Mouse (Mus musculus): ENCODE data around the gene Tcfl5. TPM values are rescaled to one million over a fixed set of nuclear protein-coding genes. Genes with fewer than 3 reads are reported as not detected.

Gene Tcfl5
- polyA plus RNA-seq, 1 experiment from 2014 or later: 0.26 TPM

DNA sequence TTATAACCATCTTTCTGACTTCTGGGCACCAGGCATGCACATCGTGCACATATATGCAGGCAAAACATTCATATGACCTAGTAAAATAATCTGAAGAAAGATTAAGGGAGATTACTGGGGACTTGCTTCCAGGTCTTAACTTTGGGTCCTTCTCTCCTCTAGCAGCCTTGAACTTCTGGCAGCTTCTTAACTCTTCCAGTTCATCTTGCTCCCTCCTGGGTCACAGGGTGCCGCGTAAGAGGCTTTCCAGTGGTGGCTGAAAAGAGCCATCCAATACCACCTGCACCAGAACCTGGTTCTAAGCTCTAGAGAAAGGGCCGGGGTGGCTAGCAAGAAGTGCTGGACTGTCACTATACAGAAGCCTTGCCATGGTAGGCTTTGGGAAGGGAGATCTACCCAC is 45.0 kb downstream of the Tcfl5 start, which contains the start of gene Col9a3:
Col9a3 (plus strand) TSS at position 301 of the 400 bp plus-strand sequence.
- H3K9ac ChIP-seq: peak within 1 kb of the TSS; percentile 51
- 43% methylated on average over 4 of the region's 4 CpGs for WGBS
- peaks cover 34% of the 10 kb centered on the region for H3K36me3 ChIP-seq
- peaks cover 22% of the 10 kb centered on the region for H3K4me1 ChIP-seq
- ATAC-seq (ENCODE audit: insufficient number of reproducible peaks, insufficient read depth, low FRiP score, low TSS enrichment): no peak
- peaks cover 38% of the 10 kb centered on the region for H3K27me3 ChIP-seq
- H3K27ac ChIP-seq: peak within 1 kb of the TSS; percentile 55
- no peaks in the 10 kb centered on the region for H3K9me3 ChIP-seq
- H3K4me3 ChIP-seq: peak within 1 kb of the TSS; percentile 37
- peak within 1 kb of the TSS; percentile 63 for H3K4me2 ChIP-seq (replicated peaks)

DNA sequence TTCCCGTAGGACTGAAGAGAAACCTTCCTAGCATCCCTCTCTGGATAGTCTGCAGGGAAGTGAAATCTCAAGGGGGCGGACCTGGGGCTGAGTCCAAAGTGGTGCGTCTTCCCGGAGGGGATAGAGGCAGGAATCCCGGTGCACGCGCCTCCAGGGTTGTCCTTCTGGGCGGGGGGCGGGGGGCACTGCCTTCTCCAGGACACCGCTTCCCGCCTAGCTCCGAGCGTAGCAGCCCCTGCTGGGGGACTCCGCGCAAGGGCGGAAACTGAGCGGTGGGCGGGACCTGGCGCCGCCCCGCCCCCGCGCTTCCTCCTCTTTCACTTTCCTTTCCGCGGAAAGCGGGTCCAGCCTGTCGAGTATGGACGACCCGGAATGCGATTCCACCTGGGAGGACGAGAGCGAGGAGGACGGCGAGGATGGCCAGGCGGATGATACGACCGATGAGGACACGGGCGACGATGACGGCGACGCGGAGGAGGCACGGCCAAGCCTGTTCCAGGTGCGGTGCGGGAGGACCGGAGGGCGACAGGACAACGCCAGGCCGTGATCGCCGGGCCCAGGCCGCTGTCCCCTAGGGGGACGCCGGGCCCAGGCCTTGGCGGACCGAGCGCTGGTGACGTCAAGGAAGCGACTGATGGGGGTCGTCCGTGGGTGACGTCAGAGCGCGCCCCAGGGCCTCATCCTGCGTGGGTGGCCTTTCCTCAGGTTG is 53.2 kb downstream of the Tcfl5 start, which contains the start of gene Ogfr:
Ogfr (plus strand) TSS at position 123 of the 709 bp plus-strand sequence.
- H3K9ac ChIP-seq: peak within 1 kb of the TSS; percentile 90
- peaks cover 64% of the 10 kb centered on the region for H3K36me3 ChIP-seq
- H3K9me3 ChIP-seq: 0 out of 2 replicates have a peak, but pooled peaks cover 4% of the 10 kb centered on the region
- H3K27me3 ChIP-seq: no peaks in the 10 kb centered on the region
- WGBS: under 1% methylated on average over 63 of the region's 67 CpGs
- H3K4me2 ChIP-seq (replicated peaks): peak within 1 kb of the TSS; percentile 71
- H3K27ac ChIP-seq: peak within 1 kb of the TSS; percentile 91
- H3K4me1 ChIP-seq: peaks cover 8% of the 10 kb centered on the region
- H3K4me3 ChIP-seq: peak within 1 kb of the TSS; percentile 90
- ATAC-seq (ENCODE audit: insufficient number of reproducible peaks, insufficient read depth, low FRiP score, low TSS enrichment): peak; percentile 84

- 48% methylated on average over 6 of the region's 6 CpGs for WGBS
- ATAC-seq (ENCODE audit: insufficient number of reproducible peaks, insufficient read depth, low FRiP score, low TSS enrichment): no peak
- H3K36me3 ChIP-seq: peaks cover 59% of the 10 kb centered on the region
Measured at GRCm38 (mm10) chr2:180588736-180589122, 53.8 kb downstream of the Tcfl5 start.

DNA sequence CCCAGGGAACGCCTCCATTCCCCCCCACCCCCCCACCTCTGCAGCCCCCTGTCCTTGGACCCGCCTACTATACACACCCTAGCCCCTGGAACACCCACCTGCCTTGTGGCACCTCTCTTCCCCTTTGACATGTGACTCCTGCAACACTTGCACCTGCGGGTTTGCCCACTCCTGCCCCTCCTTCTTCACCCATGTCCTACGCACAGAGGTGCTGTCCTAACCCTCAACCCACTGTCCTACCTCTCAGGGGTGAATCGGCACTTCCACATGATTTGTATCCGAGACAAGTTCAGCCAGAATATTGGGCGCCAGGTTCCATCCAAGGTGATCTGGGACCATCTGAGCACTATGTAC is 59.4 kb downstream of the Tcfl5 start:
- WGBS: 33% methylated on average over 6 of the region's 7 CpGs
- H3K27ac ChIP-seq: 0 out of 2 replicates have a peak overlapping the region, but pooled peaks have one; percentile 54

More at GRCm38 (mm10) chr2:180588736-180589122, 53.8 kb downstream of the Tcfl5 start:
- Histone ChIP-seq H3K9me3 (0 out of 2 replicates have a peak, but pooled peaks cover 4% of the 10 kb centered on the region), H3K9ac (peak overlapping the region; percentile 90), H3K27me3 (no peaks in the 10 kb centered on the region), H3K4me3 (peak overlapping the region; percentile 90), H3K4me2 (replicated peaks) (peak overlapping the region; percentile 71), H3K4me1 (peaks cover 12% of the 10 kb centered on the region), H3K27ac (peak overlapping the region; percentile 91)

GRCm38 (mm10) chr2:180582481-180583153 is 59.9 kb downstream of the Tcfl5 start:
- Histone ChIP-seq H3K9ac (peak overlapping the region; percentile 95), H3K36me3 (peaks cover 26% of the 10 kb centered on the region), H3K4me1 (peaks cover 12% of the 10 kb centered on the region), H3K27ac (peak overlapping the region; percentile 54; the same call in 1 of the 2 replicates), H3K4me3 (peak overlapping the region; percentile 91), H3K4me2 (replicated peaks) (peak overlapping the region; percentile 94), H3K27me3 (no peaks in the 10 kb centered on the region), H3K9me3 (no peaks in the 10 kb centered on the region)
- WGBS: under 1% methylated on average over 57 of the region's 57 CpGs
- ATAC-seq (ENCODE audit: insufficient number of reproducible peaks, insufficient read depth, low FRiP score, low TSS enrichment): peak; percentile 61

More for the DNA sequence above, 59.4 kb downstream of the Tcfl5 start:
- H3K4me3 ChIP-seq: peak overlapping the region; percentile 91
- 0 out of 2 replicates have a peak, but pooled peaks have one; percentile 14 for ATAC-seq (ENCODE audit: insufficient number of reproducible peaks, insufficient read depth, low FRiP score, low TSS enrichment)
- H3K9me3 ChIP-seq: no peaks in the 10 kb centered on the region
- peaks cover 26% of the 10 kb centered on the region for H3K36me3 ChIP-seq
- H3K4me2 ChIP-seq (replicated peaks): peak overlapping the region; percentile 94
- H3K27me3 ChIP-seq: no peaks in the 10 kb centered on the region
- H3K4me1 ChIP-seq: peaks cover 12% of the 10 kb centered on the region
- peak overlapping the region; percentile 95 for H3K9ac ChIP-seq

DNA sequence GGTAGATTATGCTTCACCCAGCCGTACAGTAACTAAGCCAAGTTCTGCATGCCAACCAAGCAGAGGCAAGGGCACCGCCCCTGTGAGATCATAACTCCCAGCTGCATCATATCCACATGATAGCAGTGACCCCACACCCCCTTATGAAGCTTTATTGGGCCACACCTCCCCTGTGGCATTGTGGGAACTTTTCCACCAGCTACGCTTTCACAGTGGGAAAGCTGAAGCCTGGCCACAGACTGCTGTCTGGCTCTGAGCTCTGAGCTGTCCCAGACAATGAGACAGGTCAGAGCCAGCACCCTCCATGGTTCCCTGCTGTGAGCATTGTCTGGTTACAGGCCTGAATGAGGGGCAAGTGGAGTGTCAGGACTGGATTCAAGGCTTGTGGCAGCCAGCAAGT is 61.5 kb downstream of the Tcfl5 start, which contains the start of gene Mrgbp:
Mrgbp (plus strand) TSS at position 303 of the 400 bp plus-strand sequence.
- ATAC-seq (ENCODE audit: insufficient number of reproducible peaks, insufficient read depth, low FRiP score, low TSS enrichment): no peak
- H3K4me2 ChIP-seq (replicated peaks): no peak within 1 kb of the TSS
- H3K9ac ChIP-seq: no peak within 1 kb of the TSS
- H3K4me3 ChIP-seq: no peak within 1 kb of the TSS
- peaks cover 15% of the 10 kb centered on the region for H3K36me3 ChIP-seq
- peaks cover 12% of the 10 kb centered on the region for H3K4me1 ChIP-seq
- no peak within 1 kb of the TSS for H3K27ac ChIP-seq
- H3K27me3 ChIP-seq: 0 out of 2 replicates have a peak, but pooled peaks cover 5% of the 10 kb centered on the region
- no peaks in the 10 kb centered on the region for H3K9me3 ChIP-seq
- WGBS: 81% methylated on average over 3 of the region's 3 CpGs

- no peak overlapping the region for H3K4me2 ChIP-seq (replicated peaks)
- H3K36me3 ChIP-seq: no peaks in the 10 kb centered on the region
- no peaks in the 10 kb centered on the region for H3K9me3 ChIP-seq
- 6% methylated on average over 3 of the region's 3 CpGs for WGBS
- peaks cover 7% of the 10 kb centered on the region for H3K4me1 ChIP-seq
- H3K27ac ChIP-seq: no peak overlapping the region
- H3K27me3 ChIP-seq: 0 out of 2 replicates have a peak, but pooled peaks cover 5% of the 10 kb centered on the region
- no peak overlapping the region for H3K4me3 ChIP-seq
- no peak for ATAC-seq (ENCODE audit: insufficient number of reproducible peaks, insufficient read depth, low FRiP score, low TSS enrichment)
- H3K9ac ChIP-seq: no peak overlapping the region
Measured at GRCm38 (mm10) chr2:180578686-180579085, 63.8 kb downstream of the Tcfl5 start.

- 53% methylated on average over 4 of the region's 4 CpGs for WGBS
- no peaks in the 10 kb centered on the region for H3K9me3 ChIP-seq
- no peaks in the 10 kb centered on the region for H3K36me3 ChIP-seq
- H3K9ac ChIP-seq: no peak overlapping the region
- no peak for ATAC-seq (ENCODE audit: insufficient number of reproducible peaks, insufficient read depth, low FRiP score, low TSS enrichment)
- H3K4me3 ChIP-seq: no peak overlapping the region
- 0 out of 2 replicates have a peak, but pooled peaks cover 5% of the 10 kb centered on the region for H3K27me3 ChIP-seq
- no peak overlapping the region for H3K27ac ChIP-seq
- no peak overlapping the region for H3K4me2 ChIP-seq (replicated peaks)
- no peaks in the 10 kb centered on the region for H3K4me1 ChIP-seq
Measured at GRCm38 (mm10) chr2:180576482-180576881, 66.0 kb downstream of the Tcfl5 start.

Other genes with a start within 250 kb of the Tcfl5 start
- 2.0 and 2.4 TPM in 2 replicates for gene Slco4a1, start 186.5 kb downstream of the Tcfl5 start, polyA plus RNA-seq (2016; fragmentation: Nextera tagmentation; extraction: Ambion mirVana)
- 0.25 and 0.55 TPM in 2 replicates for gene Ntsr1, start 142.7 kb downstream of the Tcfl5 start, polyA plus RNA-seq (2016; fragmentation: Nextera tagmentation; extraction: Ambion mirVana)
- gene Mrgbp, start 61.4 kb downstream of the Tcfl5 start, polyA plus RNA-seq (2016; fragmentation: Nextera tagmentation; extraction: Ambion mirVana): 40.0 and 41.5 TPM in 2 replicates
- gene Ogfr, start 53.5 kb downstream of the Tcfl5 start, polyA plus RNA-seq (2016; fragmentation: Nextera tagmentation; extraction: Ambion mirVana): 97.7 and 104 TPM in 2 replicates
- gene Col9a3, start 44.9 kb downstream of the Tcfl5 start, polyA plus RNA-seq (2016; fragmentation: Nextera tagmentation; extraction: Ambion mirVana): 124 and 159 TPM in 2 replicates
- 35.3 and 36.8 TPM in 2 replicates for gene Dido1, start 67.3 kb upstream of the Tcfl5 start, polyA plus RNA-seq (2016; fragmentation: Nextera tagmentation; extraction: Ambion mirVana)
- gene Gid8, start 67.4 kb upstream of the Tcfl5 start, polyA plus RNA-seq (2016; fragmentation: Nextera tagmentation; extraction: Ambion mirVana): 62.6 and 63.6 TPM in 2 replicates
- gene Slc17a9, start 82.6 kb upstream of the Tcfl5 start, polyA plus RNA-seq (2016; fragmentation: Nextera tagmentation; extraction: Ambion mirVana): 0.36 and 0.56 TPM in 2 replicates
- 0.97 and 1.3 TPM in 2 replicates for gene Bhlhe23, start 134.2 kb upstream of the Tcfl5 start, polyA plus RNA-seq (2016; fragmentation: Nextera tagmentation; extraction: Ambion mirVana)